Mouse (Mus musculus) heart, embryonic 10.5 days (tissue): Measurements from ENCODE around the gene Nedd4. TPM values are rescaled to one million over a fixed set of nuclear protein-coding genes. Genes with fewer than 3 reads are reported as not detected.

Experiments used
- DNase-seq: peaks from one replicate; pipeline ENCODE4 v3.0.0-alpha.2; 2017; ENCODE audit warnings: low spot score
- H3K27ac ChIP-seq: fragments of 300-500 bp; sonication (generic); 2 replicates; pipeline ENCODE4 v1.5.1; 2016; ENCODE audit warnings: mild to moderate bottlenecking
- H3K27me3 ChIP-seq: fragments of 300-500 bp; sonication (generic); 2 replicates; pipeline ENCODE4 v1.6.1; 2016; ENCODE audit warnings: mild to moderate bottlenecking; ENCODE audit not compliant: poor library complexity, insufficient read depth, severe bottlenecking
- H3K36me3 ChIP-seq: fragments of 300-500 bp; sonication (generic); 2 replicates; pipeline ENCODE4 v1.6.1; 2016; ENCODE audit warnings: mild to moderate bottlenecking, moderate library complexity
- H3K4me1 ChIP-seq: fragments of 300-500 bp; sonication (generic); 2 replicates; pipeline ENCODE4 v1.6.1; 2016; ENCODE audit warnings: mild to moderate bottlenecking
- H3K4me3 ChIP-seq: fragments of 300-500 bp; sonication (generic); 2 replicates; pipeline ENCODE4 v1.5.1; 2016; ENCODE audit warnings: mild to moderate bottlenecking, moderate library complexity
- H3K9me3 ChIP-seq: fragments of 300-500 bp; sonication (generic); 2 replicates; pipeline ENCODE4 v1.6.1; 2016; ENCODE audit warnings: mild to moderate bottlenecking, moderate library complexity
- WGBS: fragments of 180-500 bp; shearing (Covaris S2); methylation state at CpG from one replicate; pipeline ENCODE4 v1.1.7; 2016; 5-methylcytosine and 5-hydroxymethylcytosine counted together
- polyA plus RNA-seq: library from polyadenylated mRNA; unstranded; fragments of >200 nt; fragmentation: Nextera tagmentation; extraction: Ambion mirVana; gene quantifications from 2 replicates; pipeline ENCODE4 v1.2.1, GENCODE M21; 2016

Nedd4 gene
- polyA plus RNA-seq, 1 experiment from 2014 or later: 515 TPM

- Histone ChIP-seq H3K9me3 (no peaks in the 10 kb centered on the region), H3K4me3 (no peak overlapping the region), H3K27ac (no peak overlapping the region), H3K27me3 (no peaks in the 10 kb centered on the region), H3K4me1 (peaks cover 36% of the 10 kb centered on the region), H3K36me3 (peaks cover 93% of the 10 kb centered on the region)
- WGBS: 80% methylated on average over 14 of the region's 14 CpGs
- no peak for DNase-seq
These were observed 31.7 kb downstream of the Nedd4 start for GRCm38 (mm10) chr9:72693861-72694260.

DNA sequence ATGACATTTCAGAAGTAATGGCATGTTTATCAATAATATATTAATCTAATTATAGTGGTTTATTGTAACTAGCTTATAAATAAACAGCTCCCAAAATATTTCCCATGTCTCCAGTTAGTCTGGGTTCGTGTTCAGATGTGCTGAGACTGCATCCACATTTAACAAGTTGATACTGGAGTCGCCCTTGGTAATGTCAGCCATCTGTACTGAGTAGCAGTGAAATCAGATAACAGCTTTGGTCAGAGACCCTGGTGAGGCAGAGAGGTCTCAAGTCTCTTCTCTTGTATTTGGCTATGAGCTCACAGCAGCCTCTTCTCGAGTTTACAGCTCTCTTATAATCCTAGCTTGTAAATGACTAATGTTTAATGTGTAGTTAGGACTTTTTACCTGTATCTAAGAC is 34.4 kb downstream of the Nedd4 start:
- H3K27ac ChIP-seq: no peak overlapping the region
- H3K36me3 ChIP-seq: peaks cover 93% of the 10 kb centered on the region
- H3K27me3 ChIP-seq: no peaks in the 10 kb centered on the region
- 54% methylated on average over 3 of the region's 3 CpGs for WGBS
- no peak overlapping the region for H3K4me3 ChIP-seq
- DNase-seq: no peak
- no peaks in the 10 kb centered on the region for H3K9me3 ChIP-seq
- peaks cover 56% of the 10 kb centered on the region for H3K4me1 ChIP-seq

- DNase-seq: no peak
- no peak overlapping the region for H3K27ac ChIP-seq
- H3K36me3 ChIP-seq: peaks cover 95% of the 10 kb centered on the region
- WGBS: 84% methylated on average over 4 of the region's 4 CpGs
- peaks cover 56% of the 10 kb centered on the region for H3K4me1 ChIP-seq
- no peaks in the 10 kb centered on the region for H3K9me3 ChIP-seq
- H3K27me3 ChIP-seq: no peaks in the 10 kb centered on the region
- no peak overlapping the region for H3K4me3 ChIP-seq
These were observed 35.6 kb downstream of the Nedd4 start for GRCm38 (mm10) chr9:72697779-72698178.

GRCm38 (mm10) chr9:72699702-72700101 is 37.6 kb downstream of the Nedd4 start:
- Histone ChIP-seq H3K9me3 (no peaks in the 10 kb centered on the region), H3K36me3 (peaks cover 95% of the 10 kb centered on the region), H3K27me3 (no peaks in the 10 kb centered on the region), H3K27ac (no peak overlapping the region), H3K4me1 (peaks cover 40% of the 10 kb centered on the region), H3K4me3 (no peak overlapping the region)
- no peak for DNase-seq
- WGBS: 42% methylated on average over 3 of the region's 3 CpGs

DNA sequence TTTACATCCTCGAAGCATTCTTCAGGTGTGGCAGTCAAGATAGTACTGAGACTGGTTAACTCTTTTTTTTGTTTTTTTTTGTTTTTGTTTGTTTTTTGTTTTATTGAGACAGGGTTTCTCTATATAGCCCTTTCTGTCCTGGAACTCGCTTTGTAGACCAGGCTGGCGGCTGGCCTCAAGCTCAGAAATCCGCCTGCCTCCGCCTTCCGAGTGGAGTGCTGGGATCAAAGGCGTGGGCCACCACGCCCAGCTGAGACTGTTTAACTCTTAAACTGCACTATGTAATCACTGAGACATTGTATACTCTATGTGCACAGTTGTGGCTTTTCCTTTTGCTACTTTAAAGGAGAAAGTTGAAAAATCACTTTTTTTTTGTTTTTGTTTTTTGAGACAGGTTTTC is 39.3 kb downstream of the Nedd4 start:
- H3K9me3 ChIP-seq: no peaks in the 10 kb centered on the region
- no peak overlapping the region for H3K4me3 ChIP-seq
- no peaks in the 10 kb centered on the region for H3K27me3 ChIP-seq
- peaks cover 97% of the 10 kb centered on the region for H3K36me3 ChIP-seq
- peaks cover 38% of the 10 kb centered on the region for H3K4me1 ChIP-seq
- DNase-seq: no peak
- no peak overlapping the region for H3K27ac ChIP-seq
- WGBS: 72% methylated on average over 8 of the region's 8 CpGs

DNA sequence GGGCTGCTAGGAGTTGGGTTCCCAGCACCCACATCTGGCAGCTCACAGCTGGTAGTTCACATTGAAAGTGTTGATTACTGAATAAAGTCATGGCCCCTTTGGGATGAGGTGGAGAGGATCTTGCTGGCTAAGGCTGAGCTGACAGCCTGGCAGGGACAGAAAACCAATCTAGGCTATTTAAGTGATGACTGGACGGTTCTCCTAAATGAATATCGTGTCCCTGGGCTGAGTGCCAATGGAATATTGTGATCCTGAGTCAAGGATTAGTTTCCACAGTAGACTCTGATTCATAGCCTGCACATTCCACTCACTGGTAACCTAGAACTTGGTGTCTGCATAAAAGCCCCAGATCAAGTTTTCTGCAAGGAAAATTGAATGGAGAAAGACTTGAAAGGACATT is 39.9 kb downstream of the Nedd4 start:
- no peak for DNase-seq
- 72% methylated on average over 2 of the region's 2 CpGs for WGBS
- H3K4me3 ChIP-seq: no peak overlapping the region
- H3K36me3 ChIP-seq: peaks cover 97% of the 10 kb centered on the region
- H3K27me3 ChIP-seq: no peaks in the 10 kb centered on the region
- H3K27ac ChIP-seq: no peak overlapping the region
- H3K4me1 ChIP-seq: peaks cover 33% of the 10 kb centered on the region
- no peaks in the 10 kb centered on the region for H3K9me3 ChIP-seq

DNA sequence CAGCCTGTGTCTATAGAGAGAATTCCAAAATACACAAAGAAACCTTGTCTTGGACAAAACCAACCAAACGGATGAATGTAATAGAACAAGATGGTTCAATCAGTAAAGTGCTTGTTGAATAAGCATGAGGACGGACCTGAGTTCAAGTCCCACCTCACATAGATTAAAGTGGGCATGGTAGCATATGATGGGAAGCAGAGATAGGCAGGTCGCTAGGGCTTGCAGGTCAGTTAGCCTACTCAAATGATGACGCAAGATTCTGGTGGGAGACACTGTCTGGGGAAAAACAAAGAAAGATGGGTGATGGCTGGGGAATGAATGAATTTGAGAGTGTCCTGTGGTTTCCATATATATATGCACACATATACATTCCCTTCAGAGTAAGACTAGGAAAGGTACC is 41.0 kb downstream of the Nedd4 start:
- H3K36me3 ChIP-seq: peaks cover 97% of the 10 kb centered on the region
- no peak for DNase-seq
- no peaks in the 10 kb centered on the region for H3K9me3 ChIP-seq
- H3K4me3 ChIP-seq: no peak overlapping the region
- peaks cover 27% of the 10 kb centered on the region for H3K4me1 ChIP-seq
- WGBS: 90% methylated on average over 4 of the region's 4 CpGs
- no peaks in the 10 kb centered on the region for H3K27me3 ChIP-seq
- no peak overlapping the region for H3K27ac ChIP-seq

GRCm38 (mm10) chr9:72703754-72704153 is 41.6 kb downstream of the Nedd4 start:
- Histone ChIP-seq H3K4me3 (no peak overlapping the region), H3K4me1 (peaks cover 21% of the 10 kb centered on the region), H3K36me3 (peaks cover 97% of the 10 kb centered on the region), H3K27ac (no peak overlapping the region), H3K27me3 (no peaks in the 10 kb centered on the region), H3K9me3 (no peaks in the 10 kb centered on the region)
- no peak for DNase-seq
- 80% methylated on average over 6 of the region's 6 CpGs for WGBS

GRCm38 (mm10) chr9:72705270-72705669 is 43.1 kb downstream of the Nedd4 start:
- no peak overlapping the region for H3K27ac ChIP-seq
- H3K9me3 ChIP-seq: no peaks in the 10 kb centered on the region
- peaks cover 7% of the 10 kb centered on the region; the same call in 1 of the 2 replicates for H3K4me1 ChIP-seq
- H3K4me3 ChIP-seq: no peak overlapping the region
- no peak for DNase-seq
- H3K36me3 ChIP-seq: peaks cover 97% of the 10 kb centered on the region
- WGBS: 95% methylated on average over 2 of the region's 2 CpGs
- no peaks in the 10 kb centered on the region for H3K27me3 ChIP-seq

GRCm38 (mm10) chr9:72707999-72708398 is 45.9 kb downstream of the Nedd4 start:
- Histone ChIP-seq H3K4me3 (no peak overlapping the region), H3K4me1 (no peaks in the 10 kb centered on the region), H3K36me3 (peaks cover 97% of the 10 kb centered on the region), H3K9me3 (no peaks in the 10 kb centered on the region), H3K27me3 (no peaks in the 10 kb centered on the region), H3K27ac (no peak overlapping the region)
- 98% methylated on average over 2 of the region's 2 CpGs for WGBS
- no peak for DNase-seq

DNA sequence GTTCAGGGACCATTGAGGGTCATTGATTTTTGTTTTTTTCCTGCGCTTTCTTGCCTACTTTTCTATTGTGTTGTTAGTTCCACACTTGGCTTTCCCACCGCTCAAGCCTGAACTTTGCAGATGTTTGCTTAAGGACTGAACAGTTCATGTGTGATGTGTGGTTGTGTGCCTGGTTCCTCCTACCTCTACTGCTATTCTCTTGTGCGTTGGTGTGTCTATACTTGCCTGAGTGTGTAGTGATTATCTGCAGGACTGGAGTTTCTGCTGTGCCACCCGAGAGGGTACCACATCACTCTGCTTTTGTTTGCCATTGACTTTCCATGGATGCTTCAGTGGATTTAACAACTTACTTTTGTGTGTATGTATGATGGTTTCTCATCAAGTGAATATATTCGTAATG is 46.5 kb downstream of the Nedd4 start:
- WGBS: 86% methylated on average over 5 of the region's 5 CpGs
- Histone ChIP-seq H3K4me1 (no peaks in the 10 kb centered on the region), H3K36me3 (peaks cover 97% of the 10 kb centered on the region), H3K27me3 (no peaks in the 10 kb centered on the region), H3K9me3 (no peaks in the 10 kb centered on the region), H3K4me3 (no peak overlapping the region), H3K27ac (no peak overlapping the region)
- no peak for DNase-seq

DNA sequence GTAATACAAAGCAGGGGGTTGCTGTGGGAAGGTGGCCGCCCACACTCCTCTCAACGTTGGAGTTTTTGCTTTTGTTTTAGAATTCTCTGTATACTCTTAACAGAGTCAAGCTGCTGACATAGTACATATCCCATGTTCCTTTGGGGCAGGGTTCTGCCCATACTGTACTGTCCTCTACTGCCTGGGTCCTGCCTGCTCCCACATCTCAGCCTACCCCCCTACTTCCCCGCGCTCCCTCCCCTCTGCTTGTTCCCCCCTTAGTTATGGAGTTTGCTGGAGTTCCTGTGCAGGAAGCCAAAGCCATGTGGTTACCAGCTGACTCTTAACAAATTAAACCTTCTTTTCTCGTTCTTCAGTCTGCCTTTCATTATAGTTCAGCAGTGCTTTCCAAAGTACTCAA is 47.9 kb downstream of the Nedd4 start:
- H3K27ac ChIP-seq: no peak overlapping the region
- H3K27me3 ChIP-seq: no peaks in the 10 kb centered on the region
- no peak for DNase-seq
- 89% methylated on average over 5 of the region's 5 CpGs for WGBS
- H3K4me3 ChIP-seq: no peak overlapping the region
- H3K4me1 ChIP-seq: no peaks in the 10 kb centered on the region
- peaks cover 97% of the 10 kb centered on the region for H3K36me3 ChIP-seq
- no peaks in the 10 kb centered on the region for H3K9me3 ChIP-seq

DNA sequence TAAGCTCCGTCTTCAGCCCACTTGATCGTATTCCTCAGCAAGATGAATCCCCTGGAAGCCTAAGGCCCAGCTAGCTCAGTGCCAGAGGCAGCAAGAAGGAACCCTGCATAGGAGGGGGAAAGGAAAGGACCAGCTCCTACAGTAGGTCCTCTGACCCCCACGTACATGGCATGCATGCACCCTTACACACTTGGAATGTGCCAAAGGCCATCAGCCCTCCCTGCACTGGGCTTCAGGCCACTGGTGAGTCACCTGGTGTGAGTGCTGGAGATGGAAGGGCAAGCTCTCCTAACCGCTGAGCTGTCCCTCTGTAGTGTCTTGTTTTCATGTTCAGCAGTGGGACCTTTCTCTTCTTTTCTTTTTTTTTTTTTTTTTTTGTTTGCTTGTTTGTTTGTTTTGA is 52.8 kb downstream of the Nedd4 start:
- H3K27ac ChIP-seq: no peak overlapping the region
- H3K4me1 ChIP-seq: no peaks in the 10 kb centered on the region
- H3K36me3 ChIP-seq: peaks cover 99% of the 10 kb centered on the region
- WGBS: 90% methylated on average over 4 of the region's 4 CpGs
- H3K9me3 ChIP-seq: no peaks in the 10 kb centered on the region
- H3K4me3 ChIP-seq: no peak overlapping the region
- no peak for DNase-seq
- H3K27me3 ChIP-seq: no peaks in the 10 kb centered on the region

GRCm38 (mm10) chr9:72716200-72716599 is 54.1 kb downstream of the Nedd4 start:
- H3K36me3 ChIP-seq: peaks cover 99% of the 10 kb centered on the region
- WGBS: 91% methylated on average over 7 of the region's 7 CpGs
- H3K4me1 ChIP-seq: no peaks in the 10 kb centered on the region
- H3K4me3 ChIP-seq: no peak overlapping the region
- no peak overlapping the region for H3K27ac ChIP-seq
- H3K9me3 ChIP-seq: no peaks in the 10 kb centered on the region
- DNase-seq: no peak
- H3K27me3 ChIP-seq: no peaks in the 10 kb centered on the region
